Mouse (Mus musculus) neural tube, embryonic 14.5 days (tissue): Measurements from ENCODE around the gene Abhd11. TPM values are rescaled to one million over a fixed set of nuclear protein-coding genes. Genes with fewer than 3 reads are reported as not detected.

Experiments used
- ATAC-seq: fragments of 200-750 bp; cut with Nextera tagmentation; 2 replicates; pipeline ENCODE4 v1.8.0; 2017; ENCODE audit warnings: low read depth, mild to moderate bottlenecking, moderate TSS enrichment, moderate library complexity
- H3K27ac ChIP-seq: fragments of 300-500 bp; sonication (generic); 2 replicates; pipeline ENCODE4 v1.5.1; 2014; ENCODE audit warnings: low read depth, mild to moderate bottlenecking, control low read depth, low read length, moderate library complexity, mixed read lengths
- H3K27me3 ChIP-seq: fragments of 300-500 bp; sonication (generic); 2 replicates; pipeline ENCODE4 v1.6.1; 2014; ENCODE audit warnings: low read length; ENCODE audit not compliant: control insufficient read depth, insufficient read depth
- H3K36me3 ChIP-seq: fragments of 300-500 bp; sonication (generic); 2 replicates; pipeline ENCODE4 v1.6.1; 2014; ENCODE audit warnings: low read length, mixed read lengths; ENCODE audit not compliant: control insufficient read depth, insufficient read depth
- H3K4me1 ChIP-seq: fragments of 300-500 bp; sonication (generic); 2 replicates; pipeline ENCODE4 v1.6.1; 2014; ENCODE audit warnings: low read length; ENCODE audit not compliant: control insufficient read depth, insufficient read depth
- H3K4me2 ChIP-seq: fragments of 300-500 bp; sonication (generic); 2 replicates; pipeline ENCODE4 v1.6.1; 2014; ENCODE audit warnings: mild to moderate bottlenecking, low read depth, low read length, control low read depth
- H3K4me3 ChIP-seq: fragments of 300-500 bp; sonication (generic); 2 replicates; pipeline ENCODE4 v1.5.1; 2014; ENCODE audit warnings: low read depth, low read length, control low read depth, mixed read lengths
- H3K9ac ChIP-seq: fragments of 300-500 bp; sonication (generic); replicated peaks from 2 replicates; pipeline ENCODE4 v1.6.1; 2014; ENCODE audit warnings: low read depth, mild to moderate bottlenecking, control low read depth, low read length, mixed read lengths
- H3K9me3 ChIP-seq: fragments of 300-500 bp; sonication (generic); 2 replicates; pipeline ENCODE4 v1.6.1; 2016; ENCODE audit warnings: low read length; ENCODE audit not compliant: control insufficient read depth
- WGBS: fragments of 180-500 bp; shearing (Covaris S2); extraction: QIAGEN DNeasy Blood & Tissue Kit; methylation state at CpG from one replicate; pipeline ENCODE4 v1.1.7; 2014; 5-methylcytosine and 5-hydroxymethylcytosine counted together
- polyA plus RNA-seq: library from polyadenylated mRNA; unstranded; fragments of >200 nt; fragmentation: Nextera tagmentation; extraction: Ambion mirVana; gene quantifications from 2 replicates; pipeline ENCODE4 v1.2.1, GENCODE M21; 2014

Gene Abhd11
- polyA plus RNA-seq, 1 experiment from 2014 or later = 79.6 TPM

GRCm38 (mm10) chr5:134983111-134983510 lies 25.8 kb upstream of the Abhd11 start:
- 78% methylated on average over 1 of the region's 1 CpGs for WGBS
- Histone ChIP-seq H3K27ac (no peak overlapping the region), H3K36me3 (no peaks in the 10 kb centered on the region), H3K9ac (no peak overlapping the region), H3K9me3 (no peaks in the 10 kb centered on the region), H3K4me2 (no peak overlapping the region), H3K4me1 (peaks cover 5% of the 10 kb centered on the region; the same call in 1 of the 2 replicates), H3K27me3 (peaks cover 32% of the 10 kb centered on the region), H3K4me3 (no peak overlapping the region)
- no peak for ATAC-seq

GRCm38 (mm10) chr5:134983771-134984170 lies 25.2 kb upstream of the Abhd11 start:
- Histone ChIP-seq H3K27ac (no peak overlapping the region), H3K4me1 (peaks cover 5% of the 10 kb centered on the region; the same call in 1 of the 2 replicates), H3K9me3 (no peaks in the 10 kb centered on the region), H3K36me3 (no peaks in the 10 kb centered on the region), H3K9ac (no peak overlapping the region), H3K27me3 (peaks cover 32% of the 10 kb centered on the region), H3K4me2 (no peak overlapping the region), H3K4me3 (no peak overlapping the region)
- no peak for ATAC-seq
- 6% methylated on average over 3 of the region's 3 CpGs for WGBS

GRCm38 (mm10) chr5:134985633-134986297 lies 23.2 kb upstream of the Abhd11 start, which contains the start of gene Cldn3:
Cldn3 (plus strand) TSS chr5:134986214.
- Histone ChIP-seq H3K9me3 (no peaks in the 10 kb centered on the region), H3K27ac (no peak within 1 kb of the TSS), H3K9ac (no peak within 1 kb of the TSS; the same call in 1 of the 2 replicates), H3K4me3 (peak within 1 kb of the TSS; percentile 22), H3K27me3 (peaks cover 32% of the 10 kb centered on the region), H3K36me3 (no peaks in the 10 kb centered on the region), H3K4me2 (peak within 1 kb of the TSS; percentile 32), H3K4me1 (peaks cover 5% of the 10 kb centered on the region; the same call in 1 of the 2 replicates)
- WGBS = 1% methylated on average over 22 of the region's 25 CpGs
- ATAC-seq = no peak

- H3K27ac ChIP-seq = no peak overlapping the region
- H3K4me1 ChIP-seq = peaks cover 5% of the 10 kb centered on the region; the same call in 1 of the 2 replicates
- 1% methylated on average over 79 of the region's 79 CpGs for WGBS
- no peak overlapping the region; the same call in 1 of the 2 replicates for H3K9ac ChIP-seq
- no peak for ATAC-seq
- peak overlapping the region; percentile 32 for H3K4me2 ChIP-seq
- no peaks in the 10 kb centered on the region for H3K9me3 ChIP-seq
- no peaks in the 10 kb centered on the region for H3K36me3 ChIP-seq
- peak overlapping the region; percentile 22 for H3K4me3 ChIP-seq
- peaks cover 32% of the 10 kb centered on the region for H3K27me3 ChIP-seq
These were observed 22.4 kb upstream of the Abhd11 start for GRCm38 (mm10) chr5:134986298-134987268.

- Histone ChIP-seq H3K4me2 (no peak overlapping the region), H3K36me3 (no peaks in the 10 kb centered on the region), H3K27me3 (peaks cover 32% of the 10 kb centered on the region), H3K27ac (no peak overlapping the region), H3K4me1 (peaks cover 5% of the 10 kb centered on the region; the same call in 1 of the 2 replicates), H3K9me3 (no peaks in the 10 kb centered on the region), H3K4me3 (no peak overlapping the region), H3K9ac (no peak overlapping the region)
- 70% methylated on average over 11 of the region's 11 CpGs for WGBS
- ATAC-seq = no peak
These were observed 19.8 kb upstream of the Abhd11 start for GRCm38 (mm10) chr5:134989166-134989565.

GRCm38 (mm10) chr5:134989741-134990140 lies 19.2 kb upstream of the Abhd11 start:
- H3K9me3 ChIP-seq = no peaks in the 10 kb centered on the region
- no peak overlapping the region for H3K4me3 ChIP-seq

GRCm38 (mm10) chr5:134992566-134992965 lies 16.4 kb upstream of the Abhd11 start:
- no peak overlapping the region for H3K4me3 ChIP-seq
- WGBS = 90% methylated on average over 5 of the region's 5 CpGs
- no peaks in the 10 kb centered on the region for H3K36me3 ChIP-seq
- no peaks in the 10 kb centered on the region for H3K4me1 ChIP-seq
- no peaks in the 10 kb centered on the region for H3K9me3 ChIP-seq
- H3K27me3 ChIP-seq = peaks cover 5% of the 10 kb centered on the region
- H3K27ac ChIP-seq = no peak overlapping the region
- no peak for ATAC-seq
- H3K9ac ChIP-seq = no peak overlapping the region
- no peak overlapping the region for H3K4me2 ChIP-seq

More at GRCm38 (mm10) chr5:134989741-134990140, 19.2 kb upstream of the Abhd11 start:
- H3K4me1 ChIP-seq = peaks cover 5% of the 10 kb centered on the region; the same call in 1 of the 2 replicates
- no peak overlapping the region for H3K9ac ChIP-seq
- H3K4me2 ChIP-seq = no peak overlapping the region
- no peak for ATAC-seq
- peaks cover 30% of the 10 kb centered on the region for H3K27me3 ChIP-seq
- H3K27ac ChIP-seq = no peak overlapping the region
- 63% methylated on average over 6 of the region's 6 CpGs for WGBS
- no peaks in the 10 kb centered on the region for H3K36me3 ChIP-seq

GRCm38 (mm10) chr5:134998359-134998758 lies 10.6 kb upstream of the Abhd11 start:
- H3K9me3 ChIP-seq = no peaks in the 10 kb centered on the region
- H3K4me2 ChIP-seq = no peak overlapping the region
- H3K4me1 ChIP-seq = no peaks in the 10 kb centered on the region
- ATAC-seq = no peak
- H3K27ac ChIP-seq = no peak overlapping the region
- H3K4me3 ChIP-seq = no peak overlapping the region
- WGBS = 83% methylated on average over 6 of the region's 6 CpGs
- no peak overlapping the region for H3K9ac ChIP-seq
- H3K27me3 ChIP-seq = no peaks in the 10 kb centered on the region
- no peaks in the 10 kb centered on the region for H3K36me3 ChIP-seq
